ENCODE assay signal across 31 mouse cellular contexts in the genomic region with DNA sequence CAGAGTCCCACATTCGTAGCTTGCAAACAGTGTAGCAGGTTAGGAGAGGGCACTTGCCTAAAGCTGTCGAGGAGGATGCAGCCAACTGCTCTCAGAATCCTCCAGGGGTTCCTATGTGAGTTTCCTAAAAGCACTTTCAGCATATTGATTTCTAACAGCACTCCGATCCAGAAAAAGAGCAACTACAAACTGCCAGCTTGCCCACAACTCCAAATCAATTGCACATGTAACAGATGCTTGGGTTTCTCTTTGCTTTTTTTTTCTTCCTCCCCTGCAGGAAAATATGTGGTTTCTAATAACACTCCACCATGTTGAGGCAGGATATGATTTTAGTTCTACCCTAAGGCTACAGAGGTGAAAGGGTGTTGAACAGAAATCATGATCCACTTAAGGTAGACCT. TPM values are rescaled to one million over a fixed set of nuclear protein-coding genes. Genes with fewer than 3 reads are reported as not detected.
A peak's percentile ranks its signal among the peaks of the same experiment; 100 is the strongest.
DNase-seq lines count a peak whose midpoint lies in the region; ATAC-seq lines count a peak whose summit lies in the region.
"Had no signal": no experiment of that assay in that cellular context is flagged by ENCODE, and none has a peak within 500 bp of the region (broad histone marks: within the 10 kb centered on the region; RNA-seq: fewer than 3 reads in every experiment).

No protein-coding gene starts in this region.

- H3K36me3 ChIP-seq in embryonic facial prominence, embryonic 10.5 days (replicated peaks), result no peaks in the 10 kb centered on the region
- H3K36me3 ChIP-seq in embryonic facial prominence, embryonic 13.5 days, result no peaks in the 10 kb centered on the region
- no peaks in the 10 kb centered on the region for H3K36me3 ChIP-seq in limb, embryonic 10.5 days
- H3K36me3 ChIP-seq in limb, embryonic 15.5 days, result no peaks in the 10 kb centered on the region
- H3K36me3 ChIP-seq: heart, embryonic 13.5 days; hindbrain, embryonic 15.5 days; kidney, embryonic 15.5 days; liver, embryonic 13.5 days; midbrain, embryonic 15.5 days; neural tube, embryonic 15.5 days; stomach, embryonic 15.5 days had no signal

- H3K4me2 ChIP-seq in embryonic facial prominence, embryonic 13.5 days, result peak overlapping the region; percentile 44
- H3K4me2 ChIP-seq in limb, embryonic 15.5 days, result no peak overlapping the region
- H3K4me2 ChIP-seq: heart, embryonic 13.5 days; hindbrain, embryonic 15.5 days; kidney, embryonic 15.5 days; liver, embryonic 13.5 days; midbrain, embryonic 15.5 days; neural tube, embryonic 15.5 days; stomach, embryonic 15.5 days had no signal

- no peak overlapping the region for H3K4me3 ChIP-seq in embryonic facial prominence, embryonic 10.5 days
- H3K4me3 ChIP-seq in embryonic facial prominence, embryonic 13.5 days, result no peak overlapping the region
- 0 out of 2 replicates have a peak overlapping the region, but pooled peaks have one; percentile 2 for H3K4me3 ChIP-seq in limb, embryonic 10.5 days
- H3K4me3 ChIP-seq in limb, embryonic 15.5 days, result no peak overlapping the region
- H3K4me3 ChIP-seq: heart, embryonic 13.5 days; hindbrain, embryonic 15.5 days; kidney, embryonic 15.5 days; layer of hippocampus, adult 2 months; liver, embryonic 13.5 days; midbrain, embryonic 15.5 days; neural tube, embryonic 15.5 days; stomach, embryonic 15.5 days had no signal

- no peak overlapping the region for H3K9ac ChIP-seq in embryonic facial prominence, embryonic 13.5 days
- no peak overlapping the region for H3K9ac ChIP-seq in limb, embryonic 15.5 days
- H3K9ac ChIP-seq: heart, embryonic 13.5 days; hindbrain, embryonic 15.5 days; kidney, embryonic 15.5 days; liver, embryonic 13.5 days; midbrain, embryonic 15.5 days; neural tube, embryonic 15.5 days; stomach, embryonic 15.5 days had no signal

- no peak for ATAC-seq in embryonic facial prominence, embryonic 13.5 days (ENCODE audit: insufficient number of reproducible peaks, insufficient read depth, low FRiP score, low TSS enrichment, low read depth)
- no peak for ATAC-seq in limb, embryonic 15.5 days (ENCODE audit: insufficient number of reproducible peaks, low FRiP score, low TSS enrichment, low read depth)
- ATAC-seq: forebrain, embryonic 14.5 days; lung, postnatal 0 days; midbrain, embryonic 15.5 days; Patski had no signal

- H3K4me1 ChIP-seq in embryonic facial prominence, embryonic 10.5 days, result peaks cover 16% of the 10 kb centered on the region
- H3K4me1 ChIP-seq in embryonic facial prominence, embryonic 13.5 days, result peaks cover 27% of the 10 kb centered on the region
- H3K4me1 ChIP-seq in limb, embryonic 10.5 days, result peaks cover 28% of the 10 kb centered on the region
- H3K4me1 ChIP-seq in limb, embryonic 15.5 days, result peaks cover 7% of the 10 kb centered on the region; the same call in 1 of the 2 replicates
- H3K4me1 ChIP-seq: hindbrain, embryonic 15.5 days; liver, embryonic 13.5 days; midbrain, embryonic 15.5 days; neural tube, embryonic 15.5 days; stomach, embryonic 15.5 days had no signal

- peak overlapping the region; percentile 70 for H3K27ac ChIP-seq in embryonic facial prominence, embryonic 10.5 days (replicated peaks)
- peak overlapping the region; percentile 85 for H3K27ac ChIP-seq in embryonic facial prominence, embryonic 13.5 days
- H3K27ac ChIP-seq in limb, embryonic 10.5 days, result peak overlapping the region; percentile 77
- H3K27ac ChIP-seq in limb, embryonic 15.5 days, result peak overlapping the region; percentile 57; the same call in 1 of the 2 replicates
- H3K27ac ChIP-seq: heart, embryonic 13.5 days; hindbrain, embryonic 15.5 days; kidney, embryonic 15.5 days; layer of hippocampus, adult 2 months; liver, embryonic 13.5 days; macrophage; midbrain, embryonic 15.5 days; neural tube, embryonic 15.5 days; stomach, embryonic 15.5 days had no signal

- H3K27me3 ChIP-seq in embryonic facial prominence, embryonic 10.5 days (replicated peaks; ENCODE audit: low read depth, poor library complexity, severe bottlenecking), result peaks cover 79% of the 10 kb centered on the region
- H3K27me3 ChIP-seq in embryonic facial prominence, embryonic 13.5 days, result peaks cover 39% of the 10 kb centered on the region
- H3K27me3 ChIP-seq in limb, embryonic 10.5 days (ENCODE audit: low read depth, poor library complexity, severe bottlenecking), result peaks cover 87% of the 10 kb centered on the region
- H3K27me3 ChIP-seq in limb, embryonic 15.5 days, result 0 out of 2 replicates have a peak, but pooled peaks cover 3% of the 10 kb centered on the region
- H3K27me3 ChIP-seq: CH12.LX; stomach, embryonic 15.5 days had no signal

- WGBS in embryonic facial prominence, embryonic 10.5 days, result 42% methylated on average over 3 of the region's 3 CpGs
- WGBS in embryonic facial prominence, embryonic 13.5 days, result 30% methylated on average over 3 of the region's 3 CpGs
- 28% methylated on average over 3 of the region's 3 CpGs for WGBS in limb, embryonic 10.5 days
- WGBS in limb, embryonic 15.5 days, result 35% methylated on average over 3 of the region's 3 CpGs

- DNase-seq in embryonic facial prominence, embryonic 10.5 days (ENCODE audit: low spot score), result peak; percentile 12
- DNase-seq in limb, embryonic 10.5 days (ENCODE audit: low spot score), result peak; percentile 32
- no peak for DNase-seq in left cerebral cortex, adult 18-20 months (ENCODE audit: low spot score in 2 of 2)
- DNase-seq in gastrocnemius, adult 18-20 months (ENCODE audit: low spot score), result no peak
- DNase-seq in frontal cortex, postnatal 14 days (ENCODE audit: low spot score in 2 of 2), result no peak
- DNase-seq: adrenal gland, postnatal 14 days; cerebellum, adult 11 months; cerebellum, adult 9-10 months; cerebellum, postnatal 36 days; heart, postnatal 10 days; kidney, adult 18-20 months; kidney, postnatal 36 days; left cerebral cortex, postnatal 4 days; liver, embryonic 13.5 days; lung, adult 18-20 months; retina, postnatal 1 day; right cerebral cortex, postnatal 14 days had no signal

- H3K9me3 ChIP-seq in embryonic facial prominence, embryonic 10.5 days, result no peaks in the 10 kb centered on the region
- no peaks in the 10 kb centered on the region for H3K9me3 ChIP-seq in embryonic facial prominence, embryonic 13.5 days
- no peaks in the 10 kb centered on the region for H3K9me3 ChIP-seq in limb, embryonic 10.5 days (replicated peaks)
- H3K9me3 ChIP-seq in limb, embryonic 15.5 days, result no peaks in the 10 kb centered on the region
- H3K9me3 ChIP-seq: heart, embryonic 13.5 days; hindbrain, embryonic 15.5 days; kidney, embryonic 15.5 days; liver, embryonic 13.5 days; midbrain, embryonic 15.5 days; neural tube, embryonic 15.5 days; stomach, embryonic 15.5 days had no signal

RNA-seq across cellular contexts. Expression of a gene that starts 11.1 kb away (rescaled TPM):
- polyA plus RNA-seq in embryonic facial prominence, embryonic 10.5 days (2016; fragmentation: Nextera tagmentation; extraction: Ambion mirVana), result 72.9 and 77.6 TPM in 2 replicates
- polyA plus RNA-seq in embryonic facial prominence, embryonic 13.5 days (2015; fragmentation: Nextera tagmentation; extraction: Ambion mirVana), result 53.7 and 56.7 TPM in 2 replicates
- 73.8 and 79.2 TPM in 2 replicates for polyA plus RNA-seq in limb, embryonic 10.5 days (2016; fragmentation: Nextera tagmentation; extraction: Ambion mirVana)
- 50.6 and 53.5 TPM in 2 replicates for polyA plus RNA-seq in limb, embryonic 15.5 days (2015; fragmentation: Nextera tagmentation; extraction: Ambion mirVana)
- total RNA-seq in left cerebral cortex, adult 18-20 months (2021), result 10 to 100 TPM; 25.8 to 28.6 TPM
- total RNA-seq in gastrocnemius, adult 18-20 months (2021), result 1 to 10 TPM; 1.1 to 1.2 TPM

Comparison
In these comparisons a context has a peak if more than half of its experiments do, and no peak if none do; other contexts are left out.
1. DNase-seq: peak in embryonic facial prominence, embryonic 10.5 days (single experiment) and limb, embryonic 10.5 days (single experiment); none in left cerebral cortex, adult 18-20 months (0 of 2), gastrocnemius, adult 18-20 months (single experiment) and frontal cortex, postnatal 14 days (0 of 2).
2. Peak in every context shown above with its lines, with median percentiles within 50 percentile points of each other: H3K27ac ChIP-seq.